Mouse (Mus musculus): ENCODE results near the gene Rab27a. TPM values are rescaled to one million over a fixed set of nuclear protein-coding genes. Genes with fewer than 3 reads are reported as not detected.

The Rab27a gene
- polyA plus RNA-seq, 1 experiment from 2014 or later: 0.94 TPM

DNA sequence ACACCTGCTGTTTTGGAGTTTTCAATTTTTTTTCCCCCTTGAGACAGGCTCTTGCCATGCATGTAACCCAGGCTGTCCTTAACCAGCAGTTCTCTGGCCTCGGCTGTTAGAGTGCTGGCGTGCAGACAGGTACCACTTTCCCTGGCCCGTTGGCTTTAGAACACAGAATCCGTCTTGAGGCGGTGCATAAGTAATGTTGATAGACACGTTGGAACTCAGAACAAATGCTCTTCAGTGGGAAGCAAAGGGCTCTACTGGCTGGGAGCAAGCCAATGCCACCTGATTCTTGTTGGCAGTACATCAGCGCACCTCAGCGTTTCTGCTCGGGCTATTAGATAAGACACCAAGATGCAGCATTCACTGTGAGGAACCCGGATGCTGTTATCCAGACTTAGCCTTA, 24.8 kb upstream of the Rab27a start:
- H3K4me1 ChIP-seq (replicated peaks): no peaks in the 10 kb centered on the region
- no peaks in the 10 kb centered on the region for H3K27me3 ChIP-seq
- H3K4me3 ChIP-seq (replicated peaks): no peak overlapping the region
- peaks cover 74% of the 10 kb centered on the region for H3K36me3 ChIP-seq
- no peaks in the 10 kb centered on the region for H3K9me3 ChIP-seq
- no peak overlapping the region for H3K27ac ChIP-seq
- no peak overlapping the region for H3K9ac ChIP-seq (replicated peaks)
- no peak overlapping the region for H3K4me2 ChIP-seq (replicated peaks)
- WGBS: 91% methylated on average over 10 of the region's 10 CpGs
- ATAC-seq: no peak

DNA sequence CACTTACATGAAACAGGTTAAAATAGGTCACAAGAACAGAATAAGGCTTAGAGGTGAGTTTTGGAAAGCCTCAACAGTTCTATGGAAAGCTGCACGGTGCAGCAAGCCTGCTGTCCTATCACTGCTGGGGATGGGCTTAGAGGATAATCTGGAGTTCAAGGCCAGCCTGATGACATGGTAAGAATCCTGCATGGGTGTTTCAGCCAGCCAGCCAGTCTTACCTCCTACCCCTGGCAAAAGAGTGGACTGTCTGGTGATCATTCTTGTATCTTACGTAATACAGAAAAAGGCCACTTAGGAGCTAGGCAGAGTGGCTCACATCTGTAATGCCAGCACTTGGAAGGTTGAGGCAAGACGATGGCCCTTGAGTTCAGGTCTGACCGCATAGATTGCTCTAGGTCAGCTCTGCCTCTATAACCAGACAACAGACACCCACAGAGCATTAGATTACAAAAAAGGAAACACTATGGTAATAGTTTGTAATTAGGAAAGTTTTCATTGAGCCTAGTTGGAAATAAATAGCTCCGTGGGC, 24.0 kb upstream of the Rab27a start:
- H3K9ac ChIP-seq (replicated peaks): no peak overlapping the region
- H3K27ac ChIP-seq: no peak overlapping the region
- no peak overlapping the region for H3K4me2 ChIP-seq (replicated peaks)
- H3K36me3 ChIP-seq: peaks cover 66% of the 10 kb centered on the region
- ATAC-seq: no peak
- no peak overlapping the region for H3K4me3 ChIP-seq (replicated peaks)
- H3K27me3 ChIP-seq: no peaks in the 10 kb centered on the region
- H3K4me1 ChIP-seq (replicated peaks): no peaks in the 10 kb centered on the region
- H3K9me3 ChIP-seq: no peaks in the 10 kb centered on the region
- 94% methylated on average over 5 of the region's 5 CpGs for WGBS

DNA sequence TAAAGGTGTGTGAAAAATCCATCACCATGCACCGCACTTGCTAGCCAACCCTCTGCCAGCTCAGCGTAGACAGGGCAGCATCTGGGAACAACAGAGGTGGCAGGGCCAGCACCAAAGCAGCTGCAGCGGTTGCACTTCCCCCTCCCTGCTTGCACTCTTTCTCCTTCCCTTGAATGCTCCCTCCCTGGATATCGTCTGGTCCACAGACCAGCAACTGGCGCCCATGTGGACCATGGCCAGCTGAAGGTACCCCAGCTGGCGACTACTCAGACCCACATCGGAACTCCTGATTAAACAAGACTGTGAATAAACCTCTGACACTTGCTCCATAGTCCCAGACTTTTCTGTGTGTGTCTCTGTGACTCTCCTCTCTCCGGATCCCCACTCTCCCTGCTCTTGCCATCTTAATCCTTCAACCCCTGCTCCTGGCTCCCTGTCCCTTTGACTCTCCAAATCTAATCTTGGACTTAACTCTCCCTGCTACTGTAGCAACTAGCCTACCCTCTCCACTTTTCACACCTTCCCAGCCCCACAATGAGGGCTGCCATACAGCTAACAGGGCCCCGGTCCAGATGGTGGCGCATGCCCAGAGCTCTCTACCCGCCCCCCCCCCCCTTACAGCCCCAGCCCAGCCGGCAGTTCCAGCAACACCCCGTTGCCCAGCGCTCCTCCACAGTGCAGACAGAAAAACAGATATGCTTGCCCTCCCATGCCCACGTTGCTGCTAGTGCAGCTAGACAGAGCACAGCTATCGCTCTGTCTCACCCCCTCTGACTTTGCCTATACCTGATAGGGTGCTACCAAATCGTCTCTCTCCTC, 18.6 kb upstream of the Rab27a start:
- H3K27me3 ChIP-seq: no peaks in the 10 kb centered on the region
- no peak overlapping the region for H3K27ac ChIP-seq
- peak; percentile 70 for ATAC-seq
- H3K9me3 ChIP-seq: no peaks in the 10 kb centered on the region
- H3K36me3 ChIP-seq: peaks cover 40% of the 10 kb centered on the region
- H3K4me2 ChIP-seq (replicated peaks): peak overlapping the region; percentile 25; the same call in 1 of the 2 replicates
- no peak overlapping the region for H3K4me3 ChIP-seq (replicated peaks)
- H3K9ac ChIP-seq (replicated peaks): 0 out of 2 replicates have a peak overlapping the region, but pooled peaks have one; percentile 14
- H3K4me1 ChIP-seq (replicated peaks): no peaks in the 10 kb centered on the region
- 18% methylated on average over 17 of the region's 17 CpGs for WGBS

DNA sequence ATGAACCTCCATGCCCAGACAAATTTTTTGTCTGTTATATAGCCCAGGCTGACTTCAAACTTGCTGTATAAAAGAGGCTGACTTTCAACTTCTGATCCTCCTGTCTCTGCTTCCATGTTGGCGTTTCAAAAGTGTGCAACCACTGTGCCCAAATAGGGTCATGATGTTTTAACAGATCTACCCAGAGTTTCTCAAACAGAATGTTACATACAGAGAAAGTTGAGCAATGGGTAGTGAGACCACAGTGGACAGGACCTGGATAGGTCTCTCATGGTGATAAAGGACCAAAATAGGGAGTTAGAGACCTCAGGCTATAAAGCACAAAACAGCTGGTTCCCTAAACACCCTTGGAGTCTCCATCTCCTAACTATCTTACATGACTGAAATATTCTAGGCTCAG, 14.2 kb upstream of the Rab27a start:
- ATAC-seq: no peak
- H3K4me1 ChIP-seq (replicated peaks): no peaks in the 10 kb centered on the region
- H3K27me3 ChIP-seq: no peaks in the 10 kb centered on the region
- WGBS: 95% methylated on average over 1 of the region's 1 CpGs
- H3K36me3 ChIP-seq: peaks cover 52% of the 10 kb centered on the region
- no peak overlapping the region for H3K27ac ChIP-seq
- no peak overlapping the region for H3K4me2 ChIP-seq (replicated peaks)
- H3K9me3 ChIP-seq: no peaks in the 10 kb centered on the region
- H3K4me3 ChIP-seq (replicated peaks): no peak overlapping the region
- no peak overlapping the region for H3K9ac ChIP-seq (replicated peaks)

DNA sequence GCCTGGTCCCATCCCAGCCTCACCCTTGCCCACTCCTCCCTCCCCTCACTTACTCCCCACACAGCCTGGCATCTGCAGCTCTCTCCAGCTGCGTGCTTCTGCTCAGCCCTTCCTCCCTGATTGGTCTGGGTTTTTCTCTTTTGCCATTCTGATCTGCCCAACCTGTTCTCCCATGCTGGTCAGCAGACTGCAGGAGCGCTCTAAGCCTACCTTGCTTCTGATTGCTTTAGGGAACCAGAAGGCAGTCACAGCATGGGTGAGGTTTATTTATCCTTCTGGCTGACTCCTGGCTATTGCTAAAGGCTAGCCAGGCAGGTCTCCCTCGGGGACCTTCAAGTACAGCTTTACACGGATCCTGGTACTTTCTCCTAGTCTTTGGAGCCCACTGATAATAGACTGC, 13.2 kb upstream of the Rab27a start:
- H3K27me3 ChIP-seq: no peaks in the 10 kb centered on the region
- no peaks in the 10 kb centered on the region for H3K9me3 ChIP-seq
- no peaks in the 10 kb centered on the region for H3K4me1 ChIP-seq (replicated peaks)
- no peak overlapping the region for H3K4me2 ChIP-seq (replicated peaks)
- no peak overlapping the region for H3K9ac ChIP-seq (replicated peaks)
- peaks cover 60% of the 10 kb centered on the region for H3K36me3 ChIP-seq
- no peak overlapping the region for H3K4me3 ChIP-seq (replicated peaks)
- 74% methylated on average over 4 of the region's 4 CpGs for WGBS
- no peak for ATAC-seq
- H3K27ac ChIP-seq: no peak overlapping the region

DNA sequence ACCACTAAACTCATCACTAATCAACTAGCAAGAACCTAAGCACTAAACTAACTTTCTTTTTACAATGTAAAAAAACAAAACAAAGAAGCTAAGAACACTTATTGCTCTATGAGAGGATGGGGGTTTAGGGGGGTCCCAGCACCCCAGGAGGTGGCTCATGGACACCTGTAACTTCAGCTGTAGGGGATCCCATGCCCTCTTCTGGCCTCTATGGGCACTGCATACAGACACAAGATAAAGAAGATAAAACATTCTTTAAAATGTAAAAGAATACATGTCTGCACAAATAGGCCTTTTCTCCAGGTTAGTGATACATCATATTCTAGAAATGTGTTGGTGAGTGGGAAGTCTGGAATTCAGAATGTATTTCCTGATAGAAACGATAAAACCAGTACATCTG, 11.2 kb upstream of the Rab27a start:
- H3K9me3 ChIP-seq: no peaks in the 10 kb centered on the region
- no peak overlapping the region for H3K4me2 ChIP-seq (replicated peaks)
- ATAC-seq: no peak
- peaks cover 59% of the 10 kb centered on the region for H3K36me3 ChIP-seq
- H3K4me1 ChIP-seq (replicated peaks): peaks cover under 1% of the 10 kb centered on the region
- H3K9ac ChIP-seq (replicated peaks): no peak overlapping the region
- no peak overlapping the region for H3K27ac ChIP-seq
- no peaks in the 10 kb centered on the region for H3K27me3 ChIP-seq
- 94% methylated on average over 1 of the region's 1 CpGs for WGBS
- no peak overlapping the region for H3K4me3 ChIP-seq (replicated peaks)

DNA sequence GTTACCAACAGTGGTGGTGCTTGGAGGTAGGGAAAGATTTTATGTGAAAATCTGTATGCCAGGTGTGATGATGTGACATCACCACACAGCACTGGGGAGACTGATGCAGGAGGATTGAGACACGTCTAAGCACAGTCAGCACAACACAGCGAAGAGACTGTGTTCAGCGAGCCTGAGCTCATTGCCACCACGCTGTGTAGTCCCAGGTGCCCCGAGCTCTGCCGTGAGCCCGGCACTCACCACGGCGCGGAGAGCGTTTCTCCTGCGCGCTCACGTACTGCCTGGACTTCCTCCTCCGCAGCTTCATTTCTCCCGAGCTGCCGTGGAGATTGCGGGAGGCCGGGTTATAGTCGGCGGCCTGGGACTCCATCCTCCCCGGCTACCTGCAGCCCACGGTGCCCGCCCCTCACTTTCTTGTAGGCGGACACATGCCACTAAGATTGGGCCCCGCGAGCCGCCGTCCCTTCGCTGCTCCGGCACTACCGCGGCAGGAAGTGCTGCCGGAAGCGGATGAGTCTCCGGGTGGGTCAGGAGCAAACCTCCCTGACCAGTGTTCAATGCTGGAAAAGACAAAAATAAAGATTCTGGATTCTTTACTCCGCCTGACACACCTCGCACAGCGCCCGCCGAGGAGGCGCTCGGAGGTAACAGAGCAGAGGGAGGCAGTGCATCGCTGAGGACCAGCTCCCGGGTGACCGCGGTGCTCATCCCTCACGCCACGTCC, 5.3 kb upstream of the Rab27a start:
- Histone ChIP-seq H3K9me3 (no peaks in the 10 kb centered on the region), H3K27ac (peak overlapping the region; percentile 81), H3K4me1 (replicated peaks) (peaks cover 19% of the 10 kb centered on the region), H3K9ac (replicated peaks) (peak overlapping the region; percentile 82), H3K4me3 (replicated peaks) (peak overlapping the region; percentile 86), H3K4me2 (replicated peaks) (peak overlapping the region; percentile 77), H3K27me3 (no peaks in the 10 kb centered on the region), H3K36me3 (peaks cover 10% of the 10 kb centered on the region)
- under 1% methylated on average over 49 of the region's 49 CpGs for WGBS
- ATAC-seq: peak; percentile 94

DNA sequence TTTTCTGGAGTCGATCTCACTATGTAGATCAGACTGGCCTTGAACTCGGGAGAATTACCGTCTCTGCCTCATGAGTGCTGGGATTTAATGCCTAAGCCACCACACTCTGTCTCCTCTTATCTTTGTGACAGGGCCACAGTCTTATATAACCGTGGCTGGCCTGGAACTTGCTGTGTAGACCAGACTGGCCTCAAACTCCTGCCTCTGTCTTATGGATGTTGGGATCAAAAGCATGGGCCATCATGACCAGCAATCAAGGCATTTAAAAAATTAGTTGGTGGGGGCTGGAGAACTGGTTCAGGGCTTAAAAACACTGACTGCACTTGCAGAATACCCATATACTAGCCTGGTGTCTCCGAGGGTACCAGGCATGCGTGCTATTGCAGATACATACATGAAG, 4.6 kb upstream of the Rab27a start, which contains the start of gene Pigb:
Gene Pigb (minus strand): TSS at position 299 of the 400 bp plus-strand sequence.
- Histone ChIP-seq H3K27ac (peak within 1 kb of the TSS; percentile 81), H3K9me3 (no peaks in the 10 kb centered on the region), H3K4me1 (replicated peaks) (peaks cover 26% of the 10 kb centered on the region), H3K36me3 (peaks cover 9% of the 10 kb centered on the region), H3K4me3 (replicated peaks) (peak within 1 kb of the TSS; percentile 86), H3K4me2 (replicated peaks) (peak within 1 kb of the TSS; percentile 77), H3K9ac (replicated peaks) (peak within 1 kb of the TSS; percentile 82), H3K27me3 (no peaks in the 10 kb centered on the region)
- no peak for ATAC-seq
- WGBS: 35% methylated on average over 6 of the region's 6 CpGs

DNA sequence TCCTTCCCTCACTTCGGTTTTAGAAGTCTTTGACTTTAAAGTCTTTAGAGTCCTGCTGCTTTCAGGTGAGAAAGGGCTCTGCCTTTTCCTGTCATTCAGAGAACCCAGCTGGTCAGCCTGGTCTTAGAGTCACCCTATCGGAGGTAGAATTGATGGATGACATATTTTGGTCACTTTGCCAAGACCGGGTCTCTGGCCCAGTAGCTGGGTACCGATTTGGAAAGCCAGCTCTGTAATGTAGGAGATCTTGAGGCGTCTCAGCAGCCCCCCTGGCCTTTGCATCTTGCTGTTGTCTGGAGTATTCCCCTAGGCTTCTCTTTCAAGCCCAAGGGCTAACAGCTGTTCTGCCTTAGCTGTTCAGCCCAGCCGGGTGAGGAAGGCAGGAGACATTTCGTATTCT, 550 bp downstream of the Rab27a start:
- Histone ChIP-seq H3K9me3 (no peaks in the 10 kb centered on the region), H3K36me3 (no peaks in the 10 kb centered on the region), H3K4me1 (replicated peaks) (peaks cover 25% of the 10 kb centered on the region), H3K4me3 (replicated peaks) (peak overlapping the region; percentile 46), H3K9ac (replicated peaks) (peak overlapping the region; percentile 71), H3K27ac (no peak overlapping the region), H3K27me3 (peaks cover 3% of the 10 kb centered on the region; the same call in 1 of the 2 replicates), H3K4me2 (replicated peaks) (peak overlapping the region; percentile 90)
- ATAC-seq: peak; percentile 31; the same call in 1 of the 2 replicates
- WGBS: 13% methylated on average over 7 of the region's 7 CpGs

DNA sequence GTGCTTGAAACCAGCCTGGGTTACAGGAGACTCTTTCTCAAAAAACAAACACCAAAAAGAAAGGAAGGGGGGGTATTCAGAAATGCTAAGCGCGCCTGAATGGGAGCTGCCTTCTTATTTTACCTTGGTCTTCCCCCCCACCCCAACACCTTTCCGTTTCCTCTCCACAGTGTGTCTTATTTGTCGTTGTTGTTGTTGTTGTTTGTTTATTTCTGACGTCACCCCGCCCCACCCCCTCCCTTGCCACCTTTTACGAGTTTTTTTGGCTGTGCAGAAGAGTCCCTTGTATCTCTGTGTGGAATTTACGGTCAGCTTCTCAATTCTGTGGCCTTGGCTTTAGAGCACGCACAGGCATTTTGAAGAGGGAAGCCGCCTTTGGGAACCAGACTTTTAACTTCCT, 1.1 kb downstream of the Rab27a start:
- peak overlapping the region; percentile 46; the same call in 1 of the 2 replicates for H3K4me3 ChIP-seq (replicated peaks)

DNA sequence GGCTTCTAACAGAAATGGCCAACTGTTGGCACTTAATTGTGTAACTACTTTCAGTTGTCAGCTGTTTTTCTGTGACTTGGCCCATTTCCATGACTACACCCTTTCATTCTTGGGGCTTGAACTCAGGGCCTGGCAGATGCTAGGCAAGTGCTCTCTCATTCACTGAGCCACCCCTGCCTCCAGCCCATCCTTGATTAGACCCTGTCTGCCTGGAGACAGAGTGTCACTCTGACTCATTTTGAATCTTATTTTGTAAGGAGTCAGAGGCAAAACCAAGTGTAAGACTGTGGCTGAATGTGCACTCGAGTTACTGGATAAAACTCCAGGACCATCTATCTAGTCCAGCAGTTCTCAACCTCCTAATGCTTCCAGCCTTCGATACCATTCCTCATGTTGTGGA, 3.3 kb downstream of the Rab27a start:
- no peaks in the 10 kb centered on the region for H3K36me3 ChIP-seq
- no peak overlapping the region for H3K27ac ChIP-seq
- WGBS: 88% methylated on average over 2 of the region's 2 CpGs
- ATAC-seq: no peak
- no peak overlapping the region for H3K4me2 ChIP-seq (replicated peaks)
- H3K4me3 ChIP-seq (replicated peaks): no peak overlapping the region
- H3K9me3 ChIP-seq: no peaks in the 10 kb centered on the region
- peaks cover 26% of the 10 kb centered on the region for H3K4me1 ChIP-seq (replicated peaks)
- peaks cover 3% of the 10 kb centered on the region; the same call in 1 of the 2 replicates for H3K27me3 ChIP-seq
- no peak overlapping the region for H3K9ac ChIP-seq (replicated peaks)

More for the DNA sequence above, 1.1 kb downstream of the Rab27a start:
- ATAC-seq: no peak
- no peak overlapping the region for H3K9ac ChIP-seq (replicated peaks)
- H3K9me3 ChIP-seq: no peaks in the 10 kb centered on the region
- H3K27me3 ChIP-seq: peaks cover 3% of the 10 kb centered on the region; the same call in 1 of the 2 replicates
- H3K4me2 ChIP-seq (replicated peaks): peak overlapping the region; percentile 90
- H3K27ac ChIP-seq: no peak overlapping the region
- 80% methylated on average over 10 of the region's 10 CpGs for WGBS
- H3K4me1 ChIP-seq (replicated peaks): peaks cover 24% of the 10 kb centered on the region
- H3K36me3 ChIP-seq: no peaks in the 10 kb centered on the region

DNA sequence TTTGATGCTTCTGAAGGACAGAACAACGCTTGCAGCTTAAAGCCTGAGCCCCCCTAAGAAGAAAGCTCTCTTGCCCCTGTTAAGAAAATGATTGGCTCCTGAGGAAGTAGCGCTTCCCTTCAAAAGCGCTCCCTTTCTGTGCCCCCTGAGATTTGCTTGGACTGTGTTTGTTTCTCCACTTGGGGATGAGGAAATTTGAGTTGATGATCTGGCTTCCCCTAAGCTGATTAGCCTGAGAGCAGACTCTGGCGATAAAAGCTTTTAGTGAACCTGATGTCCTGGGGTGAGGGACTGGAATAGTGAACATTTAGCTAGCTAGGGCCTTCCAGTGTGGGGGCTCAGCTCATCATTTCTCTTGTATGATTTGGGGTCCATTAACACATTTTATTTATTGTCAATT, 4.3 kb downstream of the Rab27a start:
- H3K4me3 ChIP-seq (replicated peaks): no peak overlapping the region
- WGBS: 10% methylated on average over 4 of the region's 4 CpGs
- H3K36me3 ChIP-seq: no peaks in the 10 kb centered on the region
- ATAC-seq: no peak
- no peak overlapping the region for H3K27ac ChIP-seq
- peaks cover 26% of the 10 kb centered on the region for H3K4me1 ChIP-seq (replicated peaks)
- H3K9ac ChIP-seq (replicated peaks): no peak overlapping the region
- no peak overlapping the region for H3K4me2 ChIP-seq (replicated peaks)
- H3K27me3 ChIP-seq: peaks cover 3% of the 10 kb centered on the region; the same call in 1 of the 2 replicates
- no peaks in the 10 kb centered on the region for H3K9me3 ChIP-seq

Measured in midbrain, embryonic 13.5 days (tissue).